Mouse (Mus musculus) C2C12 (cell line): ENCODE results near the gene 4930503B20Rik.

Experiments
- CTCF ChIP-seq: IDR thresholded peaks from one replicate; pipeline ENCODE4 v1.5.1; 2011; ENCODE audit not compliant: control insufficient read depth, insufficient read depth, insufficient read length
- MAX ChIP-seq: IDR thresholded peaks from one replicate; pipeline ENCODE4 v1.6.1; 2011; ENCODE audit warnings: mild to moderate bottlenecking, control low read depth
- MYOG ChIP-seq: IDR thresholded peaks from one replicate; pipeline ENCODE4 v1.6.1; 2011; ENCODE audit not compliant: control insufficient read depth, insufficient read length; ENCODE audit errors: extremely low read depth
- USF1 ChIP-seq: IDR thresholded peaks from one replicate; pipeline ENCODE4 v1.6.1; 2011; ENCODE audit warnings: low read depth, mild to moderate bottlenecking, control low read depth, moderate library complexity

DNA sequence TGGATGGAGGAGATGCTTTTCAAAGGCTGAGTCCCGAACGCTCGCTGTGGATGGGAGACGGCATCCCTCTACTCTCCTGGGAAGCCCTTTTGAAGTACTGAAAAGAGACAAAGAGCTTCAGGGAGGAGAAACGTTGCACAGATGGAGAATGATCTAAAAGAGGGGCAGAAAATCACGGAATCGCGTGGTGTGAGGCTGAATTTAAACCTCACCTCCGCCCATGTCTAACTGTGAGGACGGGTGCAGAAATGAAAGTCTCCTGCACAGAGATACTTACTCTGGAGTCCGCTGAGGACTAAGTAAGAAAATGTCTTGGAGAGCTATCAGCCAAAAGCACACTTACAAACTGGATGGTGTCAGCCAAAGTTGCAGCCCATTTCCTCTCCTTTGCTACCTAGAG lies 29.2 kb downstream of the 4930503B20Rik start:
- TF ChIP-seq CTCF (no peak), USF1 (no peak), MAX (no peak), MYOG (no peak)
